Mouse (Mus musculus): Measurements from ENCODE around the gene Frmd4b.

DNA sequence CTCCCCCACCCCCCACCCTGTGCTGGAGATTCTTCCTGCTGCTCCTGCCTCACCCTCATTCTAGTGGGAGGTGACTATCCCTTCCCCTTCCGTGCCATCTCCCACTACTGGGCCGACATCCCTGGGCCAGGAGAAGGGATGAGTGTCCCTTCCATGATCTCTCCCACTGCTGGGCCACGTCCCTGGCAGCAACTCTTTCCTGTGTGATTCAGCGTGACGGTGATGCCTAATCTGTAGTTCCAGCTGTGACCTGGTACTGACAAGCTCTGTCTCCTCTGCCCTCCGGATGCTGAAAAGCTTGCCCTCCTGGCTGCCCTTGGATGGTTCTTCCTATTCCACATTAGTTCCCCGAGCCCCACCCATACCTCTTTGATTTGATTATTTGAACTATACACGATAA, 31.3 kb downstream of the Frmd4b start:
- no peak for TF ChIP-seq EP300 (IDR thresholded peaks at IDR 0.05; ENCODE audit: low read depth)
- TF ChIP-seq CTCF (IDR thresholded peaks at IDR 0.05; ENCODE audit: low read depth), result no peak

Data from liver, embryonic 14.5 days (tissue).